ENCODE assay signal across 13 mouse cellular contexts in the genomic region with DNA sequence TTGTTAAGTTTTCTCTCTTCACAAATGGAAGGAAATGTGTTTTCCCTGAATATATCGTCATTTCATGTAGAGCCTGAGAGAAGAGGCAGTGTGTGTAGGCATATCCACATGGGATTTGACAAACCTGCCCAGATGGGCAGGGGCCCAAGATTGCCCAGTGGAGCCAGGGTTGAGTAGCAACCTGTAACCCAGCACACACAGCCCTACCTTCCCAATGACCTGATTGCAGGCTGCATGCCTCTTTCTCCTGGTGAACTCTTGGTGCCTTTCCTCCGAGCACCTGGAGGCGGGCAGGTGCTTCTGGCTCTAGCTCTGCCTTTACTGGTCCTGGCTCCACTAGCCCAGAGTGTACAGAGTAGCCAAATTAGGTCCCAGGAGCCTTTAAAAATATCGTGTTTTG.
DNase-seq lines count a peak whose midpoint lies in the region; ATAC-seq and TF ChIP-seq lines count a peak whose summit lies in the region.
"Had no signal": no experiment of that assay in that cellular context is flagged by ENCODE, and none has a peak within 500 bp of the region (broad histone marks: within the 10 kb centered on the region; RNA-seq: fewer than 3 reads in every experiment).

No protein-coding gene starts in this region.

- H3K4me2 ChIP-seq in stomach, embryonic 14.5 days (replicated peaks; ENCODE audit: low read depth, low read length): no peak overlapping the region
- H3K4me2 ChIP-seq: embryonic facial prominence, embryonic 12.5 days; neural tube, embryonic 15.5 days had no signal

- H3K36me3 ChIP-seq in liver, adult 2 months (ENCODE audit: control insufficient read depth, insufficient read depth, low read length): no peaks in the 10 kb centered on the region
- H3K36me3 ChIP-seq in stomach, embryonic 14.5 days (ENCODE audit: control insufficient read depth, insufficient read depth, low read length): no peaks in the 10 kb centered on the region
- H3K36me3 ChIP-seq: embryonic facial prominence, embryonic 12.5 days; neural tube, embryonic 15.5 days had no signal

- no peak overlapping the region for H3K4me3 ChIP-seq in liver, adult 2 months (ENCODE audit: insufficient read depth, low read depth, low read length)
- H3K4me3 ChIP-seq in stomach, embryonic 14.5 days (ENCODE audit: low read depth, low read length): no peak overlapping the region
- H3K4me3 ChIP-seq: embryonic facial prominence, embryonic 12.5 days; neural tube, embryonic 15.5 days had no signal

- WGBS in liver, adult 2 months: 32% methylated on average over 4 of the region's 4 CpGs
- WGBS in stomach, embryonic 14.5 days: 72% methylated on average over 4 of the region's 4 CpGs

- H3K27ac ChIP-seq in liver, adult 2 months (replicated peaks; ENCODE audit: insufficient read depth, low read depth, low read length): peak overlapping the region; percentile 68
- peak overlapping the region; percentile 56; the same call in 1 of the 2 replicates for H3K27ac ChIP-seq in stomach, embryonic 14.5 days (ENCODE audit: low read length)
- H3K27ac ChIP-seq: embryonic facial prominence, embryonic 12.5 days; liver, embryonic 14.5 days; neural tube, embryonic 15.5 days had no signal

- peak; percentile 51 for ATAC-seq in stomach, embryonic 14.5 days (ENCODE audit: insufficient number of reproducible peaks, insufficient read depth, low FRiP score, low read depth)
- no peak for ATAC-seq in frontal cortex, adult (ENCODE audit: low TSS enrichment)
- ATAC-seq: inflammation-experienced regulatory T-cells, adult 6 months had no signal

- TF ChIP-seq CTCF in liver, adult 2 months (IDR thresholded peaks at IDR 0.05; ENCODE audit: low read depth, low read length): no peak

- H3K79me2 ChIP-seq in liver, adult 2 months (ENCODE audit: control insufficient read depth, insufficient read depth, low read length): no peaks in the 10 kb centered on the region

- DNase-seq in adrenal gland, postnatal 10 days: peak; percentile 60
- no peak for DNase-seq in adrenal gland, adult 18-20 months (ENCODE audit: low spot score in 2 of 2)
- DNase-seq in liver, adult 2 months (ENCODE audit: extremely low read depth, low read depth, low spot score): peak; percentile 67
- no peak for DNase-seq in liver
- DNase-seq in fat pad, adult 2 months (ENCODE audit: extremely low read depth, low read depth, low spot score): peak; percentile 85
- no peak for DNase-seq in MN1 (ENCODE audit: low spot score)
- DNase-seq: adrenal gland, adult 8-10 months had no signal

- H3K27me3 ChIP-seq in liver, adult 2 months (ENCODE audit: control insufficient read depth, insufficient read depth, low read length): no peaks in the 10 kb centered on the region
- no peaks in the 10 kb centered on the region for H3K27me3 ChIP-seq in stomach, embryonic 14.5 days (ENCODE audit: control insufficient read depth, insufficient read depth, low read length)
- H3K27me3 ChIP-seq: embryonic facial prominence, embryonic 12.5 days; neural tube, embryonic 15.5 days had no signal

- TF ChIP-seq POLR2A in liver, adult 2 months (IDR thresholded peaks at IDR 0.05; ENCODE audit: extremely low read depth, insufficient read depth, low read length): no peak

- peaks cover 13% of the 10 kb centered on the region for H3K4me1 ChIP-seq in liver, adult 2 months (ENCODE audit: control insufficient read depth, insufficient read depth, low read length)
- no peaks in the 10 kb centered on the region for H3K4me1 ChIP-seq in stomach, embryonic 14.5 days (ENCODE audit: control insufficient read depth, insufficient read depth, low read length)

- peak overlapping the region; percentile 3; the same call in 1 of the 2 replicates for H3K9ac ChIP-seq in liver, adult 2 months (ENCODE audit: low read depth, low read length)
- H3K9ac ChIP-seq in stomach, embryonic 14.5 days (replicated peaks; ENCODE audit: low read depth, low read length): no peak overlapping the region
- H3K9ac ChIP-seq: embryonic facial prominence, embryonic 12.5 days; liver, embryonic 14.5 days; neural tube, embryonic 15.5 days had no signal

- H3K9me3 ChIP-seq in stomach, embryonic 14.5 days (ENCODE audit: control insufficient read depth, low read depth, low read length): no peaks in the 10 kb centered on the region
- H3K9me3 ChIP-seq: embryonic facial prominence, embryonic 12.5 days; neural tube, embryonic 15.5 days had no signal

Comparison
In these comparisons a context has a peak if more than half of its experiments do, and no peak if none do; other contexts are left out.
1. DNase-seq: peak in adrenal gland, postnatal 10 days (single experiment), liver, adult 2 months (single experiment) and fat pad, adult 2 months (single experiment); none in adrenal gland, adult 18-20 months (0 of 2), liver (single experiment) and MN1 (single experiment).